Mouse (Mus musculus) heart, postnatal 25 days (tissue): ENCODE data around the gene Unc13a. TPM values are rescaled to one million over a fixed set of nuclear protein-coding genes. Genes with fewer than 3 reads are reported as not detected.
"Not testable (repeated sequence)": the region's sequence is repeated elsewhere in the genome, so short reads cannot be mapped to it uniquely, and the experiment has no call there.

ENCODE experiments used
- DNase-seq: peaks from one replicate; pipeline ENCODE4 v3.0.0; 2022; ENCODE audit warnings: low spot score
- intact Hi-C: fragments of 180-260 bp; cut with DNase I; formaldehyde crosslinking; loops from one replicate; pipeline ENCODE4 v1.15.1; 2025
- total RNA-seq, 2 experiments: library from RNA; stranded (reverse); gene quantifications; 2 replicates each; pipeline ENCODE4 v1.2.3; 2021

The Unc13a gene
- total RNA-seq, result under 1 TPM; 0.73 to 0.83 TPM

DNA sequence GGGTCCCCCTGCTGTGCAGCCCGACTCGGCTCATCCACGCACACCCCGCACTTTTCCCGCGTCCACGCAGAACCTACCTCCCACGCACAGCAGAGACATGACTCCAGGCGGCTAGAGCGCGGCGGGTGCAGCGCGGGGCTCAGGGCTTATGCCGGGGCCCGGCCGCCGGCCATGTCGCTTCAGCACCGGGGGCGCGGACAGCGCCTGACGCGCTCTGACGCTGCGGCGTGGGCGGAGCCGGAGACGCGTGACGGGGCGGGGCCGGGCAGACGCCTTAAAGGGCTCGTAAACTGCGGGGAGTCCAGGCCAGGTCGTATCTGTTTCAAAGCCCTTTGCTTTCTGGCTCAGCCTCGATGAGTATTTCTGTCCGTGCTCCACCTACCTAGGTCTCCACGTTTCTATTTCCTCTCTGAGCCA lies at the start of gene Unc13a:
Gene Unc13a, minus strand, starts transcription at position 209 of the 417 bp plus-strand sequence.
- intact Hi-C loops, result no loop called here
- DNase-seq, result peak; percentile 74

DNA sequence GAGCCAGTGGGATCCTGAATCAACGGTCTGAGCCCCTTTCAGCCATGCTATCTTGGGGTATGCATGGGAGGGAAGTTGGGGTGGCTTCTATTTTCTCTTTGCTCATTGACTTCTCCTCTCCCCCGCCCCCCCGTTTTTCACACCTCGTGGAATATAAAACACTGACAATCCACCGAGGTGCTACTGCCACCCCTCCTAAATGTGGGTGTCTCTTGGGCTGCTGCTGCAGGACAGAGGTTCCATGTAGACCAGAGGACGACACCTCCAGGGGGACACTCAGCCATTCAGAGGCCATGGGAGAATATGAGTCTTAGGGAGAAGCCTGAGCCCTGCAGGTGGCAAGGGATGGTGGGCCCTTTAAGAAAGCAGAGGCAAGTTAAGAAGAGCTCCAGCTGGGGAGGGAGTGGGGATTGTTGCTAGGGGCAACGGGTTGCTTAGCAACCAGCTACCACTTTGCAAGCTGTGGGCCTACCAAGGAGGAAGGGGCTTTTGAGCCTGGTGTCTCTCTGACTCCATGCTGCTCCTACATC lies 48.4 kb upstream of the Unc13a start:
- intact Hi-C loops, result no loop called here
- DNase-seq, result no peak

DNA sequence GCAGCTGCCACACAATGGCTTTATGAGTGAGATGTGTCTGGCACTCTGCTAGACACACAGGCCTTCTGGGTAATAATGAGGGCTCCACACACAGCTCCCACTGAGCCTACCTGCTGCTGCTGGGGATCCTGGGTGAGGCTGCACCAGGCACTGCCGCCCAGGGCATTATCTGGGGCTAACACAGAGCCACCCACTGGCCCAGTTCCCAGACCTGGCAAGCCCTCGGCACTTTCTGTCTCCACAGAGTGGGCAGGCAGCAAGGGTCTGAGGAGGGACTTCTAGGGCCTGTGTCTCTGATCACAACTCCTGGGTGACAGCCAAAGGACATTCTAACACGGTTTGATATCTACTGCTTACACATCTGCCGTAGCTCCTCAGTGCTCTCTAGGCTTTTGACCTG lies 47.7 kb upstream of the Unc13a start:
- DNase-seq, result no peak
- intact Hi-C loops, result no loop called here

DNA sequence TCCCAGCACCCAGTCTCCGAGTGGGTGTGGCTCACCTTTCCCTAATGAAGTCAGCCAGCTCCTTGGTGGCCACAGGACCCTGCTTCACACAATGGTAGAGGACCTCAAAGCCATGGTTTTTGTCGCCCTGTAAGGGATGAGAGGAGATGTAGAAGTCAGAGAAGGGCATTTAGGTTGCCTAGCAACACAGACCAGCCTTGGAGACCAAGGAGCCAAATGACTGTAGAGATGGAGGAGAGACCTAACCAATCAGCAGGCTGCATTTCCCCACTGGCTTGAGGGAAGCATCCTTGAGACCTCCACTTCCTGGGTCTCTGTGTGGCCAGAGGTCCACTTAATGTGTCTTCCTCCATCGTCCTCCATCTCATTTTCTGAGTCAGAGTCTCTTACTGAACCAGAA lies 46.7 kb upstream of the Unc13a start:
- no peak for DNase-seq
- intact Hi-C loops, result no loop called here

GRCm38 (mm10) chr8:71717096-71717495 lies 45.5 kb upstream of the Unc13a start:
- intact Hi-C loops, result no loop called here
- no peak for DNase-seq

DNA sequence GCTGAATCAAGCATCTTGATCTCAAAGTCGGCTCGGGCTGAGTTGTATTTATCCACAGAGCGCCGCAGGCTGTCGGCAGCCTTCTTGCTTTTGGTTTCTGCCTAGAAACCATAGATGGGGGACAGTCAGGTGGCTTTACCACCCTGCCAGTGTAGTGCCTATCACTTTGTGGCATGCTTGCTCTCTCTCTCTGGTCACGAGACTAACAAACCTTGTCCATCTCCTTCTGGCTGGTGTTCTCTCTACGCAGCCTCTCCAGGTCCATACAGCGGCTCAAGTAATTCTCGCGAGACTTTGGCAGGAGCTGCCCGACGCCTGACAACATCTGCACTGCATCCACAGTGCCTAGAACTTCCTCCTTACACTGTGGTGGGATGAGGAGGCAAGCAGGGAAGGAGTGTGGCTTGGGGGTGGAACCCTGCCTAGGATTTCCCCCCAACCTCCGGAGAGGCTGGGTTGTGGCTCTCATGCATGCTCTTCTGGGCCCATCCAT lies 45.0 kb upstream of the Unc13a start:
- intact Hi-C loops, result no loop called here
- no peak for DNase-seq

DNA sequence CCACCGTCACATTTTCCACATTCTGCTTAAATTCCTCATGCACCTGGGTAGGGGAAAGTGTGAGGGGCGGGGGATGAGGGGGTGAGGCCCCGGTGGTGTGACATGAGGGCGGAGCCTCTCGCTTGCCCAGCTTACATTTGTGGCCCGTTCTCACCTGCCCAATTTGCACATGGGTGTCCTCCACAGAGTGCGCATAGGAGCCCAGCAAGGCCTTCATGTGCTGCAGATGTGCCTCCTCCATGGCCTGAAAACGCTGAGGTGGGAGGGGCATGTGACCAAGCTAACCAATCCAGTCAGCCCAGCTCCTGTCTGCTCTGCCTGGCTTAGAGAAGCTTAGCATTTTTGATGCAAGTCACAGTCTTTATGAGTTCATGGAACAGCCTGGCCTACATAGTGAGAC lies 44.0 kb upstream of the Unc13a start:
- no peak for DNase-seq
- intact Hi-C loops, result no loop called here

GRCm38 (mm10) chr8:71711574-71711973 lies 40.0 kb upstream of the Unc13a start:
- intact Hi-C loops, result loop anchor here (2.0 to 5.0 kb wide), 2 partner anchors 19 to 261 kb away; no protein-coding TSS in a partner anchor
- no peak for DNase-seq

DNA sequence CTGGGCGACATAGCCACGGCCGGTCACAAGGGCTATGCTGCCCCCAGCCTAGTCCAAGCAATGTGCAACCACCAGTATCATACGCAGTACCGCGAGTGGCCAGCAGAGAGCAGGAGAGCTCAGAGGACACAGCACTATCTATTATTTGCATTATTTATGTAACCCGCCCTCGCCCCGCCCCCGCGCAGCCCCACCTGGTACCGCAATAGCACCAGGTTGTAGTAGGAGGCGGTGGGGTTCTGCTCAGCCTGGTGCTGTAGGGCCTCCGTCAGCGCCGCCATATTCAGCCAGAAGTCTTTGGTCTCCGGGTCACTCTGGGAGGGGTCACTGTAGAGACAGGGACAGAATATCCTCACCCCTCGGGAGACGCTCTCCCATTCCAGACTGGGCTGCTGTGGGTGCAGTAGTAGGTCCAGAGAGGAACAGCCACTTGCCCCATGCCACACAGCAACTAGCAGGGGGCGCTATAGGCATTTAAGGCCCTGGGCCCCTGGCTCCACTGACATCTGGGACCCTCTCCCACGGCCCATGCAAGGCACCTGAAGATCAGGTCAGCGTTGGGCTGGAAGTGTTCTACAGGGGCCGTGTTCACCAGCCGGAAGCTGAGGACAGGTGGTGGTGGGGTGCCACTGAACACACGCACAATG lies 38.4 kb upstream of the Unc13a start:
- intact Hi-C loops, result loop anchor here (2.0 to 5.0 kb wide), 2 partner anchors 21 to 262 kb away; no protein-coding TSS in a partner anchor
- no peak for DNase-seq

DNA sequence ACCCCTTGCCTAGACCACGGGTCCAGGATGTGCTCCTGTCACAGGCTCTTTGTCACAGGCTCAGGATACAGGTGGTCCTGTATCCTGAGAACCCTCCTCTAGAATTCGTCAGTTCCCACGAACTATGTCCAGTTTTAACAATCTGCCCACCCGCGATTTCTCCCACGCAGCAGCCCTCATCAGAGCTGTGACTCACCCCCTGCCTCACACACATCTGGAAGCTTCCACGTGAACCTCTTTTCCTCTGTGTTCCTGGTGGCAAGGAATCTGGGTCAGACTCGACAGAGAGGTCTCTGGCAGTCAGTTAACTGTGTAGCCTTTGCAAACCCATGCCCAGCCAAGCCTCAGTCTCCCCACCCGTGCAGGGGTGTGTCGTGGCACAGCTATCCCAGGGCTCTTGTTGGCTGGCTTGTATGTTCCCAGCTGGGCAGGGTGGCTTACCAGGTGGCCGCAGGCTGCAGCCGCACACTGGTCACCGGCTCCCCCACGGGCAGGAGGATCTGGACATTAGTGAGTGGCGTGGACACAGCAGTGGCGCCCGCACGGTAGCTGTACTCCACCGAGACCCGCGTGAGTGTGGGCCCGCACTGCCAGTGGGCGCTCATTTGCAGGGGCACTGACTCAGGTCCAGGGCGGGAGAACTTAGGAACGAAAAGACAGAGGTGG lies 37.7 kb upstream of the Unc13a start:
- no peak for DNase-seq

GRCm38 (mm10) chr8:71707874-71708273 lies 36.3 kb upstream of the Unc13a start:
- DNase-seq, result no peak
- intact Hi-C loops, result no loop called here

More for the DNA sequence above, 37.7 kb upstream of the Unc13a start:
- intact Hi-C loops, result no loop called here

GRCm38 (mm10) chr8:71703400-71703799 lies 31.8 kb upstream of the Unc13a start:
- DNase-seq, intact Hi-C loops: not testable (repeated sequence)

- intact Hi-C loops, result no loop called here
- DNase-seq, result no peak
These were observed 31.4 kb upstream of the Unc13a start for GRCm38 (mm10) chr8:71702923-71703322.

DNA sequence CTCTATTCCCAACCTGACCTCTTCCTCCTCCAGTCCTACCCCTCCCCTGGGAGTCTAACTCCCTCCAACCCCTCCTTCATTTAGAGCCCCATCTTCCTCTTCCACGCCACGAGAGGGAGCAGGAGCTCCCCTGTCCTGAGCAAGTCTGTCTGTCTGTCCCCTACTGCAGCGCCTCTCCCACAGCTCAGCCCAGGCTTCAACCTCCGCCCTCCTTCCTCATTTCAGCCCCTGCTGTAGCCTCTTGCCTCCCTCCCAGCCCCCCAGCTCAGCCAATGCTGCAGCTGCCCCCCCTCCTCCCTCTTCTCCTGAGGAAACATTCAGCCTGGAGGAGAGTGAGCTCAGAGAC lies 30.5 kb upstream of the Unc13a start:
- intact Hi-C loops, result no loop called here
- DNase-seq, result no peak

DNA sequence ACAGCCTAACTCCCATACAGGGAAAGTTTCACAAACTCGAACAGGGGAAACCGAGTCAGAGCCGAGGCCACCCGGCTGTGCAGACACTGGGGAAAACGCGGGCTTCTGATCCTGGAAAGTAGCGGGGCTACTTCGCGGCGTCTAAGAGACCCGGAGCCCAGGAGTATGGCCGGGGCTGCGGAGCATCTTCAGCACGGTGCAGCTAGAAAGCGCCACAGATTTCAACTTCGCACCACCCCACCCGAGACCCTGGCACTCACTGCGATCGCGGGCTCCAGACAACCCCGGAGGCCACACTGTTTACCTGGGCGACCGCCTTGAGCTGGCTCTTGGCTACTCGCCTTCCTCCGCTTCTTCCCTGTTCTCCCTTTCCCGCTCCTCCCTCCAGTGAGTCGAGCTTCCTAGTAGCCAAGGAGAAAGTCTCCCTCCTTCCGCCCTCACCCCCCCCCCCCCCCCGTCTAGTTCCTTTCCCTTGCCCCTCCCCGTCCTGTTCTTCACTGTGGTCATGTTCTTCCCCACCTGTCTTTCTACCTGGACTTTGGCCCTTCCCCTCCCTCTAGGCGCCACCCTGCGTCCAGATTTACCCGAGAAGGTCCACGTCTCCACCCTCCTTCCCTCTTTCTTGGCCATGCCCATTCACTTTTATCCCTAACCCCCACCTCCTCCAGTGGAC lies 30.0 kb upstream of the Unc13a start, which contains the start of gene B3gnt3:
Gene B3gnt3, minus strand, starts transcription at position 376 of the 673 bp plus-strand sequence.
- intact Hi-C loops, result no loop called here
- DNase-seq, result no peak

DNA sequence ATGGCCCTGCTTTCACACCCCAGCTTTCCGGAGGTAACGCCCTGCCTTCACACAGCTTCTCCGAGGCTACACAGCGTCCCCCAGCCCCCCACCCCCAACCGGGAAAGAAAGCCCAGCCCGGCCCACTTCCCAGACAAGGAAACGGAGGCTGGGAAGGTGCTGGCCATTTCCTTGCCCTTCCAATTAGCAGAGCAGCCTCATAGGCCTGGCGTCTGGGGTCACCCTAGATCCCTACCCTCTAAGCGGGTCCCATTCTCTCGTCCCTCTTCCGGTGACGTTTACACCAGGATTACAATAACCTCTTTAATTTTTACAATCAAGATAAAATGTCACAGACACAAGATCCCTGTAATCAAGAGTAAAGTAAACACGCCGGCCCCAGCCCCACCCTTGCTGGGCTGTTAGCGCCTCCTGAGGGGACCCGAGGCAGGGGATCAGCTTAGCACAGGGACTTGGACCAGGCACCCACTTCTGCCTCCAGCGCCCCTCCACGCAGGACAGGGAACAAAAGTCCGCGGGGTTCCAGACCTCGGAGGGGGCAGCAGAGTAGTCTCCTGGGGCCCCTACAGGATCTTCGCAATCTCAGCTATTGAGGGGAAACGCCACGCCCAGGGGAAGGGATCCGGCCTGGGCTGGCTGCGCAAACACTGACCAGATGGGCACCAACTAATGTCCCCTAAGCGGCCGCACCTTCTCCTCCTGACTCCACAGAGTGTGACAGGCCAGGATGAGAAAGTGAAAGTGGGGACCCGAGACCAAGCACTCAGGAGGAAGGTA lies 29.1 kb upstream of the Unc13a start:
- intact Hi-C loops, result no loop called here
- peak; percentile 48 for DNase-seq

- DNase-seq, intact Hi-C loops: not testable (repeated sequence)
These were observed 23.9 kb upstream of the Unc13a start for GRCm38 (mm10) chr8:71695456-71695855.

GRCm38 (mm10) chr8:71693166-71694041 lies 21.8 kb upstream of the Unc13a start:
- no peak for DNase-seq
- intact Hi-C loops, result no loop called here

DNA sequence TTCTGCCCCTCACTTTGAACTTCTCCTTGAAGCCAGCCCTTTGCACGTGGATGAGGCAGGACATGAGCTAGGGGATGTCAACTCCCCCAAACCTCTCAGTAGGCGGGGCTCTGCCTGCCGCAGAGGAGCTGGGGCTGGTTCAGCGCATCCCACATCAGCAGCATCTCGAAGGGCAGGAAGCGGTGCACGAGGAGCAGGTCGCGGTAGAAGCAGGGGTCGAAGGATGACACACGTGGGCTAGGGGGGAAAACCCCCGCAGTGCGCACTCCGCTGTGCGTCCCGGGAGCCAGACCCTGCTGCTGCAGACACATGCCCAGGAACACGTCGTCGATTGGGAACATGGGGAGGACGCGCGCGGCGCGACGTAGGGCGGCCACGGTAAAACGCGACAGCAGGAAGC lies 21.0 kb upstream of the Unc13a start:
- no peak for DNase-seq
- intact Hi-C loops, result no loop called here
